Mouse (Mus musculus) activated CD4-positive, CD25-positive, alpha-beta regulatory T cell, adult 4 months (primary cell): ENCODE measurements around the gene Ptgfrn. TPM values are rescaled to one million over a fixed set of nuclear protein-coding genes. Genes with fewer than 3 reads are reported as not detected.

ENCODE experiments used
- ATAC-seq: one replicate; pipeline ENCODE4 v1.8.0; 2017
- polyA plus RNA-seq, 2 experiments: library from polyadenylated mRNA; unstranded; fragments of 100-300 nt; shearing (Covaris generic); gene quantifications; one replicate each; pipeline ENCODE4 v1.2.1; 2017

Ptgfrn gene
- polyA plus RNA-seq, 2 experiments from 2014 or later = 1.1 to 1.5 TPM

DNA sequence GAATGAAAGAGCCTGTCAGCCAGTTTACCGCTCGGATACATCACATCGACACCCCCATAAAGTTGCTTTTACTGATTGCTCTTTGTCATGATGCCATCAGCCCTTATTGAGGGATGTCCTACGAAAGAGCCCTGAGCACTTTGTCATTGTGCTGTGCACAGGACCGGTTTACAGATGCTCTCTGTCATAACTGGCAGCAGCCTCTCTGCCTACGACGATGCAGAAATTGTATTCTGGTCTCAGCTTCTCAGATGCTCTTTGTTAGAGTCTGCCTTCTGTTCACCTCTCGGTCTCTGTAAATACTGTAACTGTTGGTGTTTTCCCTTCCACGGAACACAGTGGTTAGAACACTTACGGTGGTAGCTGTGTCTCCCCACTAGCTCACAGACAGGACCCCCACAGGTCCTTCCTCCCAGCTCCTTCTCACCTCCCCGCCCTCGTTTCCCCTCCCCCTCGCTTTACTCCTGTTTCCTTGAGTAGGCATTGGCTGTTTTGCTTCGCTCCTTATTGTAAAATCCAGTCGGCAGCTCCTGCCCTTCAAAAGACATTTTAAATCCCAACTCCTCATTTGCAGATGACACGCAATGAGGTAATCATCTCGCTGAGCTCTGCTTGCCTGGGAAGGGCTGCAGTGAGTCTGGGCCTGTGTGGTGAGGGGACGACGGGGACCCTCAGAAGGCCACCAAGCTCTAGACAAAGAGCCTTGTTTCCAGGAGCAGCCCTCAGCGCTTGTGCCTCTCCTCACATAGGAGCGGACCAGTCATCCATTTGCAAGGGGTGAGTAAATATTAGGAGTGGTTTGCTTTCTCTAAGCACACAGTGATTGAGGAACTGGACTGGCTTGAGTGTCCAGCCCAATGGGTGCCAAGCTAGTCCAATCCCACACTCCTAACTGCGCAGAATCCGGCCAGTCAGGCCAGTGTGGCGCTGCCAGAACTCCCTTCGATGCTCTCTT is 6.6 kb upstream of the Ptgfrn start:
- no peak for ATAC-seq

DNA sequence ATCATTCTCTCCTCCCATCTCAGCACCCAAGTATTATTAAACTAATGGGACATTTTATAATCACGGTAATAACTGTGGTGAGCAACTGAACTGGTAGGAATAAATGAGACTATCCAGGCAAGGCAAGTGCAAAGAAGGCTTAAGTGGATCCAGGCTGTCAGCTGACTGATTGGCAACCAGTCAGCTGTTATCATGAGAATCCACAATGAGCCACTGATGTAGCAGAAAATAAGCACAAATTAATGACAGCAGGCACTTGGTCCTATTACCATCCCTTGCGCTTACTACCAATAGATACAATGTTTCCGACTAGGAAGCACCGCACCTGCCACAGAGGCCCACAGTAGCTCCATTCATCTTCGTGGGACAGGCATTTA is 2.4 kb upstream of the Ptgfrn start:
- no peak for ATAC-seq

DNA sequence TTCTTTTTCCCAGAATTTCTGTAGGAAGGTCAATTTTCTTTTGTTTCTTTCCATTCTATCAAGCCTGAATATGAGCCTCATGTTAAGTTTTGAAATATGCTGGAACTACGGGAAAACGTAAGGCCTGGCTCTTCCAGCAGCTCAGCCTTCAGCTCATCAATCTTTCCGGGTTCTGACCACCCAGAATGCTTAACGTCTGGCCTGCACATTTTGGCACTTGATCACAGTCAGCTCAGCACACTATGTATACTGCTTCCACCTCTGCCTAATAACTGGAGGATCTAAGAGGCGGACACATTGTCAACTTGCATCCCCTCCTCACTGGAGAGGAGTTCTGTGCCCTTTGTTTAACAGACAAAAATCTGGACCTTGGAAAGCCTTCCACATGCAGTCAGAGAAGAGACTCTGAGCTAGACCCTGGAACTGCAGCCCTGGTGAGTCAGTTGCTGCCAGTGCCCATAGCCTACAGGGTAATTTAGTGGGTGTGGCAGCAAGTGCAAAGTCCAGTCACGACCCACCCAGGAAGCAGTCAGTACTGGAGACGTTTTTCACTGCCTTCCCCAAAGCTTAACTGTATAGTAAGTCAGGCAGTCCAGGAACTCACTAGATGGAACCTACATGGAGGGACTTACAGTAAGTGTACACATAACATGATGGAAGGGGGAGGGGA is 1.9 kb upstream of the Ptgfrn start:
- no peak for ATAC-seq

DNA sequence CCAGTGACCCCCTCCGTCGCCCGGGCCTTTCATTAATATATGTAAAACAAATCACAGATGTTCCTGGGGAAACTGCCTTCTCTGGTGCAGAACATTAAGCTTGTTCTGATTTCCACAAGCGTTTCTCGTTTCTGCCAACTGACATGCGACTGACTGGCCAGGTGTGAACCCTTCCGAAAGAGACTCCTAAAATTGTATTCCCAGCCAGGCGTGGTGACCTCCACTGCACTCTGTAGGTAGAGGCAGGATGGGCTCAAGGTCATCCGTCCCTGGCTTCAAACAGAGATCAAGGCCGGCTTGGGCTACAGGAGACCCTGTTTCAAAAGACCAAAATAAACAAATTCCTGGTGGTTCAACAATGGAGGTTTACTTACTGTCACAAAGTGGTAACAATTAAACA is 1.2 kb upstream of the Ptgfrn start:
- no peak for ATAC-seq

DNA sequence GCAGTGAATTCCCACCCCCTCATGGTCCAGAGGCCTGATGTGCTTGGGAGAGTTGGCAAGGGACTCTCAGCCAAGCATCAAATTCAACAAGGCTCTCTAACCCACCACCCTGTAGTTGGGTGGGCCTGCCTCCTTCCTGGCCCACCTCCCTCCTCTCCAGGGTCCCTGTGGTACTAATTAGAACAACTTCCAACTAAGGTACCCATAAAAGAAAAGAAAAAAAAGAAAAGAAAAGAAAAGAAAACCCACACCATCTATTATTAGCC is 693 bp upstream of the Ptgfrn start:
- ATAC-seq = no peak

DNA sequence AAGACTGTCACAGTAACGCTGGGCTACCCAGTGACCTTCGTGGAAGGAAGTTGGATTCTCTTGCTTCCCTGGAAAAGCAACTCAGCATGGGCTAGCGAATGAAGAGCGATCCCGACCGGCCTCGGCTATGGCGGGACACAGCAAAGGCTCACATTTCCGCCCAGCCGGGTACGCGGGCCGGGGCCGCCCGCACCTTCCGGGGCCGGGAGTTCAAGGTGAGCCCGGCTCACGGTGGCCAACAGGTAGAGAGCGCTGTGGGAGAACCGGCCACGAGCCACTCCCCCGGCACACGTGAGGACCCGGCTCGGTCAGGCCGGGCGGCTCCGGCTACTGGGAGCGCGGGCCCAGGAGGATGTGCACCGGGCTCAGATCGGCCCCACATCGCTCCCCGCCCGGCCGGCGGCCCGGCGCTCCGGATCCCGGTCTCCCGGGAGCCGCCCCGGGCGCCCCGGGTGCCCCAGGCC is 488 bp downstream of the Ptgfrn start:
- peak; percentile 78 for ATAC-seq

DNA sequence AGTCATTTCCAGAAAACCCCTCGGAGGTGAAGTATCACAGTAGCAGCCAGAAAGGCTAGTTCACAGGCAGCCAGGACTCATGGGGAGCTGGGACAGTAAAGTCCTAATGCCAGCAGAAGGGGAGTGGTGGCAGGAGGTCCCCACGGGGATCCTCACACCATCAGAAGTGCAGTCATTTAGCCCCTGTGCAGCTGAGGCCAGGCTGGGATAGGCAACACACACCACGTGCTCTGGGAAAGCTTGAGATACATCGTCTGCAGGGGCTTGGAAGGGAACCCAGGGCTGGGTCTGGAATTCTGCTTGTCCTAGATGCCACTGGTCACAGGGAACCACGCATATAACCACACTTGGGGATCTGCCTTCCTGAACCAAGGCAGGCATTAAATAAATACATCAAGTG is 1.2 kb downstream of the Ptgfrn start:
- ATAC-seq = no peak

DNA sequence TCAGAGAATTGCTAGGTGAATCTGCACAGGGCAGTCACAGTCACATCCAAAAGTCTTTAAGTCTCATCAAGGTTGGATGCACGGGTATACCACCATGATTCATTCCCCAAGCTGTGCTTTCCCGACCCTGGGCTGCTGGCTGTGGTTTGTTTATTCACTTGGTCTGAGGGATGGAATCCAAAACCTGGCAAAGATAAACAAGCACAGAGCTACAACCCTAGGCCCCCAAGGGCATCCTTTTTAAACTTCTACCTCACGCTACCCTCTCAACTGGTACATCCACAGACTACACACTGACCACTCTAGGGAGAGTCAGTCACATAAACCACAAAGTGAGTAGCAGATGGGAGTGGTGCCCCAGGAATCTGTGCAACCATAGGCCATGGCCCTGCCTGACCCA is 1.8 kb downstream of the Ptgfrn start:
- no peak for ATAC-seq

DNA sequence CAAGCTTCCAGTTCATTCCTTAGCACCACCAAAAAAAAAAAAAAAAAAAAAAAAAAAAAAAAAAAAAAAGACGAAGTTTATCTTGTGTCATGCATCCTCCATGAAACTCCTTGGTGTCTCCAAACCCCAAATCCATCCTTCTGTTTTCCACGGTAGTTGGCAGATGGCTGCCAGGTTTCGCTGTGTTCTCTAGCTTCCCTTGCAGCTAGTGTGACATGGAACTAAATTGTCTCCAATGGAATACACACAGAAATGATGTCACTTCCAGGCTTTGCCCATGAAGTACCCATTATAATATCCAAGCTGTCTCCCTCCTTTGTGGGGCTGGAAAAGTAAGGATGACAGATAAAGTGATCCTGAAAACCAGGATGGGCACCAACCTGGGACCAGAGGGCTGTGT is 3.8 kb downstream of the Ptgfrn start:
- no peak for ATAC-seq

DNA sequence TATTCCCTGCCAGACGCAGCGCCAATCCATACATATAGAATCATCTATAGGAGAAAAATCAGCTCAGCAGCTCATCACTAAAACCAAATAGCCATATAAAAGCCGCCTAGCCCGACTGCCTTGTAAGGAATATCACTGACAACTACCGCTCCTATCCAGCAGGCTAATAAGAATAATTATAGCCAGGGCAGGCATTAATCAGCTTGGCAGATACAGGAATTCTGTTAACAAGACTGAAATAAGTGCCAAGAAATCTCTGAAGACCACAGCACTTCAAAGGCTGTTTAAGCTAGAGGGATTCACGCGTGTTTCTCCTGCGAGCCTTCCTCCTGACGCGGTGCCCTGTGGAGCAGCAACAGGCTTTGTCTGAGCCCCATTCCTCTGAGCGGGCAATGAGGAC is 4.6 kb downstream of the Ptgfrn start:
- ATAC-seq = no peak

DNA sequence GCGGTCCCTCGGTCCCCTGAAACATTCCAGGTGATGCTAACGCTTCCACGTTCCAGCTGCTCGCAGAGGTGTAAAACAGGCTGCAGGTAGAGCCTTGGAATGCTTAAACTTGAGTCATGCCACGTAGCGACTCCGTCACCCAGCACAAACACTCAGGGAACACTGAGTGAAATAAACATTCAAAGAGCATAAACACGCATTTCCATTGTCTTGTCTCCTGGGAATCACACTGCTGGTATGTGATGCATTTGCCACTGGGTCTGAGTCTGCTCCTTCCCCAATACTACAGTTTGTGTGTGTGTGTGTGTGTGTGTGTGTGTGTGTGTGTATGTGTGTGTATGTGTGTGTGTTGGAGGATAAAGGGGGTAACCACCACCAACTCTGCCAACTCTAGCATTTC is 5.2 kb downstream of the Ptgfrn start:
- ATAC-seq = no peak

DNA sequence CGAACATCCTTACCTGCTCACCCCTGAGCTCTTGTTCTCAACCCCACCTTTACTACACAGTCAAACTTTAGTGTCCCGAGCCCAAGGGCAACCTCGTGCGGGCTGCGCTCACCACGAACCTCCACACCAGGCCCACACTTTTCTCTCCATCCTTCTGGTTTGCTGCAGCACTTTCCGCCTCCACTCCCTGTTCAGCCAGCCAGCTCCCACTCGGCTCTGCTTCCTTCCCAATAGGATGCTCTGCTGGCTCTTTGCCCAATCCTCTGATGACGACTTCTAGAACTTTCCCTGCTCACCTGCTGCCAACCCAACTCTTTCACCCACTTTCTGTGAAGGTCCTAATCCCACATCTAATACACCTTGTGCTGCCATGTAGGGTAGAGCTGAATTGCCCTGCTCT is 6.3 kb downstream of the Ptgfrn start:
- ATAC-seq = no peak

DNA sequence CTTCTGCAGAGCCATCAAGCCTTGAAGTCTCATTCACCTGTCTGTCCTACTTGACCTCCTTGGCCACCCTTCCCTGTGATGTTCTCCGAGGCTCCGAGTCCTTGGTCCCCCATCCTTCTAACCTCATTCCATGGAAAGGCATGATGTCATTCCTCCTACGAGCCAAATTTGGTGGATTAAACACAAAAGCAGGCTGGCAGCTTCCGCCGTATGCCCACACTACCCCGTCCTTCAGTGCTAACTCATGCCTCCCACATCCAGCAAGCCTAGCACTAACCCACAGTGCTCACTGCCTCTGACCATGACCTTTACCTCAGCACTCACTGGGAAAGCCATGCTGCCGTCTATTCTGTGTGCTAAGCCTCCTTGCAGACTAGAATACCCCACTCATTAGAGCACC is 8.0 kb downstream of the Ptgfrn start:
- ATAC-seq = no peak

DNA sequence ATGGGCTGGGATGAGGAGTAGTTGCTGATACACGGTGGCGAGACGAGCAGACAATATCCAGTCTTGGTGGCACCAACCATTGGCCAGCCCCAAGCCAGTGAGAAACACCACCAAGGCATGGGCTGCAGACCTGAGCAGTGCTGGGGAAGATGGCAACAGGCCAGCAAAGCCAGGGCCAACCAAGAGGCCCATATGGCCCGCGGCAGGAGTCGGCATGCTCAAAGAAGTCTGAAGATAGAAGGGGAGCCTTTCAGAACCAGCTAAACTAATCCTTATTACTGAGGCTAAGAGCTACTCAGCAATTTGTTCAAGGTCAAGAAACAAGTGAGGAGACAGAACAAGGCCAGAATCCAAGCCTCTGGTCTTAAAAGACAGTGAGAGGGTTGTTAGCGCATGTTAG is 8.9 kb downstream of the Ptgfrn start:
- ATAC-seq = no peak

DNA sequence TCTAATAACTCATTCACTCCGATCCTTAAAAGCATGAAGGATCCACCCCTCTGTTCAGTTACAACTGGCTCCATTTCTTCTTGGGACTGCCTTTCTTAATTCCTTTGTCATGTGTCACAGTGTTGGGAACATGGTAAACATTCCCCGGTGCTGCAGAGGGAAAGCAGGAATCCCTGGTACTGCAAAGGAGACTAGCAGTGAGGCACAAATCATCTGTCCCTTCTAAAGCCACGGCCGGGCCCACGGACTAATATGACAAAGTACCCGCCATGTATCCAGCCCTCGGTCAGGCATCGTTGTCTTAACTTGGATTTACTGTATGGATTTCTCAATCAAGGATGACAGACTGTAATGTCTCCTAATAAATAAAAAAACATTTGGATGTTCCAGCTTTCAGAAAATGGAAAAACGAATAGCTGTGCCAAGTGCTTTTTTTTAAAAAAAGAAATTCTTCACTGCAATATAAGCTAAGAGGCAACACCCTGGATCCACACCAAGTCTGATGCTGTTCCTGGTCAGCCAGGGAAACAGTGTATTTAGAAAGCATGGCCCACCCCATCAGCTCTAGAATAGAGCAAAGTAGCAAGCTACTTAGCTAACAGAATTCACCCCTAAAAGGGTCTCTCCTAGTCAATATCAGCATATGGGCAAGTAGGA is 10.2 kb downstream of the Ptgfrn start:
- no peak for ATAC-seq

DNA sequence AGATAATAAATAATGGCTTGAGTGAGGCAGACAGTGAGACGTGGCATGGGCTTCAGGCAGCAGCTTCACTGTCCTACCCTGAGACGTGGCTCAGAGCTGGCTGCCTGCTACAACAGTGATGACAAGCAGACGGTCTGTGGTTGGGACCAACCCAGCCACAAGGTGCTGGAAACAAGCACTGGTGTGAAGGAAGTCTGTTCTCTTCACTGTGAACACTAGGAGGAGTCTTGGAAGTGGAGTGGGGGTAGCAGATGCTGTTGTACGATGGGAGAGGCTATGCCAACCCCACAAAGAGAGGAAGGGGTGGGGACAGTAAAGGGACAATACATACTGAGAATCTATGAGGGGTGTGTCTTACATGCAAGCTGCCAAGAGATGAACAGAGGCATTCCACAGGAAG is 12.0 kb downstream of the Ptgfrn start:
- no peak for ATAC-seq

DNA sequence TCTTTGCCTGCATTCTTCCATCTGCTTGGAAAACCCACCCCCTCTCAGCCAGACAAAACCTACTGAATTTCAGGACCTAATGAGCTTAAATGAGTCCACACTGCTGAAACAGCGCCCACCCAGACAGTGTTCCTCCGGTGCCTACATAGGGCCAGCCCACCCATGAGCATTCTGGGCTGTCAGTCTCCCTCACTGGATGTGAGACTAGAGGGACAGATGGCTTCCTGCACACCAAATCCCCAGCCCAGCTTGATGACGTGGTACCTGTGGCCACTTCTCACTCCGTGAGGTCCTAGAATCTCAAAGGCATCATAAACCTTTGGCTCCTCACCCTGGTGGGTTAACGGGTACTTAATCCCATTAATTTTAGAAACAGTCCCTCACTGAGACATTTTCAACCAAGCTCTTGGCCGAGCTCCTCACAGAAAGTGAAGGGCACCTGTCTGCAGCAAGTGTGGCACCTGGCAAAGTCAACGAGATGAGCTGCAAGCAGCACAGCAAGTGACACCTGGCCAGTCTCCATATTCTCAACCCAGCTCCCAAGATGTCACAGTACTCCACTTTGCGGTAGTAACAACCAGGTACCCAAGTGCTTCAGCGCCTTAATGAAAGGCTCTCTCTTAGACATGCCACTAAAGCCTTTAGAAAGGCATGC is 12.8 kb downstream of the Ptgfrn start:
- ATAC-seq = no peak

DNA sequence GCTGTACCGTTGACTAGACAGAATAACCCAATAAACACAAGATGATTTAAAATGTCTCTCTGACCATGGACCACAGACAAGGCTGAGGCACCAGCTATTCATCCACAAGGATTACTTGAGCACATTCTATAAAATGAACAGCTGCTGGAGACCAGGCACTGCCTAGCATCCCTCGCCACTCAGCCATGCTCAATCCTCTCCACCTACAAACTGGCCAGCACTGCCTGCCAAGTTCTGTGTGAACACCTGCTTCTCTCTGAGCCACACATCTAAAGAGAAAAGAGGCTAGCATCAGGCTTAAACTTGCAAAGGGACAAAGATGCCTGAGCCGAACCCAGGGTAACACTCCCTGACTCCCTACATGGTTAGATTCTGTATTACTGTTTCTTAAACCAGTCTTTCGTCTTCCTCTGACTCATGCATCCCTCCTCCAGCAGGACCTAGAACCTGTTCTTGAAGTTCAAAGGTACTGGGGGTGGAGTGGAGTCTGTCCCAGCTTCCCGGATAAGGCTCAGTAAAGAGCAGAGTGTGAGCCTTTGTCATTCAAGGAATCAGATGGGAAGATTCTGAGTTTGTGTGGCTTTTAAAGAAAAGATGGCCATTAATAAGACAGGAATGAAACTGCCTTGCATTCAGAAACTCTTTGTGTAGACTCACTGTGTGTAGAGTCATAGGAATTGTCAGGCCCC is 14.2 kb downstream of the Ptgfrn start:
- ATAC-seq = no peak

DNA sequence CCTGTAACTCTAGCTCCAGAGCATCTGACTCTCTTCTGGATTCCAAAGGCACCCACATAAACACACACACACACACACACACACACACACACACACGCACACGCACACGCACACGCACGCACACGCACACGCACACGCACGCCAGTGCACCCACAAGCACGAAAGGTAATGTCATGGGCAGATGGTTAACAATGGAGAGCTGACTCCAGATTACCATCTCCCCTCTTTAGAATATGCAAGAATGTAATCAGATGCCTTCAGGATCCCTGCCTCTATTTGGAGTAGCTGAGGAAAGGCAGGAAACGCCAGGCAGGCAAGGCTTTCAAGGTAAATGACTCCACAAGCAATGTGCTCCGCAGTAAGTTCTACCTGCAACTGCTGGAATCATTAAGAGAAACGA is 17.9 kb downstream of the Ptgfrn start:
- ATAC-seq = no peak

DNA sequence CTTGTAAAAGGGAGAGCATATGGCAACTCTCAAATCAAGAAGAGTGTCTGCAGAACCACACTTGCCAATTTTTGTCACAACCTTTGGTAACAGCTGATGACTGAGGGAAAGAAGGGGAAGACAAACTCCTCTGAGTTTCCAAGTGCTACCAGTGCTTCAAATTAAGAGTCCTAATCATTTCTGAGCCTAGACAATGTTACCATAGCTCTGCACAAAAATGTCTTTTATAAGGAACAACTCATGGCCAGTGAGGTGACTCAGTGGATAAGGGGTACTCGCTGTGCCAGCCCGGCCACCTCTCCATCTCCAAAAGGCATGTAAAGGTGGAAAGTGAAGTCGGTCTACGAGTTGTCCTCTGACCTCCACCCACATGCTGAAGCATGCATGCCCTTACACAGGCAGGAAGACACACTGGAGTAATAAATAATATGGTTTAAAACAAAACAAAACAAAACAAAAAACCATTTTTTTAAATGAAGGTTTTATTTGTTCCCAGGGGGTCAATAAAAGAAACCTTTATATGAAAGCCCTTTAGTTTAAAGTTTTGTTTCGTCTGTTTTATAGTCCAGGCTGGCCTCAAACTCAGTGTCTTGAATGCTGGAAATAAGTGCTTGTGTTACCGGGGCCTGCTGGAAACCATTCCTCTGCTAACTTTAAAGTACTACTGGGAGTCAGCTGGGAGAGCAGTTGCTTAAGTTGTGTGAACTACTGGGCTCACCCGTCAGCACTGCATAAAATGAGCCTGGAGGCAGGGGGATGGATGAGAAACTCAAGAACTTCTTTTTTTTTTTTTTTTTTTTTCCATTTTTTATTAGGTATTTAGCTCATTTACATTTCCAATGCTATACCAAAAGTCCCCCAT is 23.3 kb downstream of the Ptgfrn start:
- ATAC-seq = no peak

DNA sequence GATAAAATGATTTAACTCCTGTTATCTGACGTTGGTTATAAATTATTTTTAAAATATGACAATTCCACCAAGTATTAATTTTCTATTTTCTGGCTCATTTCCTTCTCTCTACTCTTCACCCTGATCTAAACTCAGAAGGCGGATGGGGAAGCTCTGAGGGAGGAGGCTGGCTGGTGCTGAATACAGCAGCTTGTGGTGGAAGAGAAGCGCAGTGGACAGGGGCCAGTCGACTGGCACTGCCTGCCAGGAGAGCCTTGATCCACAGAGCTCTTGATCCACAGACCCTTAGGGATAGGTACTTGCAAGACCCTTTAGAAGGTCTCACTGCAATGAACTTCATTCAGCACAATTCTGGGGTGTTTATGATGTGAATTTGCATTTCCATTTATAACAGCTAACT is 29.2 kb downstream of the Ptgfrn start:
- ATAC-seq = no peak

DNA sequence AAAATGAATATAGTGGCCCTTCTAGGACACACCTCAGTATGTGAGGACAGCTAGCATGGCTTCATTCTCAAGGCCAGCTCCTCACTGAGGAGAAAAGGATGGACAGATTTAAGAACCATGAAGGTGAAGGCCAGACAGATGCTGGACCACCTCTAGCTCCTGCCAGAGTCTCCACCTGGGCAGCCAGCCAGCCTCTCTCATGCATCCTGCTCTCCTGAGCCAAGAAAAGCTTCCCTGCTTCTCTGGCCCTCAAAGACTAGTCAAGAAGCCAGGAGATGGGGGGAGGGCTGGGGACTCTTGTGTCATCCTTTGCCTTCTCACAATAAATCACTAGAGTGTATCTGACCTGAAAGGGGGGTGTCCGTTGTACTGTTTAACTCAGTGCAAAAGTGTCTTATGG is 31.7 kb downstream of the Ptgfrn start:
- ATAC-seq = no peak
